Mouse (Mus musculus) fat pad, adult 2 months (tissue): ENCODE results near the gene Dlgap1.

Source experiments
- DNase-seq: peaks from one replicate; pipeline ENCODE4 v3.0.0-alpha.2; 2011; ENCODE audit warnings: low read depth, low spot score; ENCODE audit errors: extremely low read depth

Gene Dlgap1

DNA sequence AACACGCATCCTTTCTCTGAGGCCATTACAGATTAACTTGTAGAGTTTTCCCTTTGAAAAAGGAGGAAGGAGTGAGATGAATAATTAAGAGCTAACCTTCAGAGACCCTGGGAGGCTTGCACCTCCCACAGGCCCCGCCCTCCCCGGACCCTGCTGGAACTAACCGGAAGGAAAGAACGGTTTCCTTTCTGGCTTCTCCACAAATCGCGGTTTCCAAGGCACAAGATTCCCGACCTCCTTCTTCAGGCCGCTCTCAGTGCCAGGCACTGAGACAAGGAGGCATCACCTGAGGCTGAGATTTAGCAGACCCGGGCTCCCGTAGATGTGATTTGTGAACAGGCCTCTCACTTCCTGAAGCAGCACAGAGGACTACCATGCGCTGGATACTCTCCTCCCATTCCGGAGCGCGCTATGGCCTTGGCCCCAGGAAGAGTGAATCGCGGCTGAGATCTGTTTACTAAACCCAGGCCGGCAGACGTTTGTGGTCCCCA is 782.3 kb downstream of the Dlgap1 start:
- DNase-seq = no peak

DNA sequence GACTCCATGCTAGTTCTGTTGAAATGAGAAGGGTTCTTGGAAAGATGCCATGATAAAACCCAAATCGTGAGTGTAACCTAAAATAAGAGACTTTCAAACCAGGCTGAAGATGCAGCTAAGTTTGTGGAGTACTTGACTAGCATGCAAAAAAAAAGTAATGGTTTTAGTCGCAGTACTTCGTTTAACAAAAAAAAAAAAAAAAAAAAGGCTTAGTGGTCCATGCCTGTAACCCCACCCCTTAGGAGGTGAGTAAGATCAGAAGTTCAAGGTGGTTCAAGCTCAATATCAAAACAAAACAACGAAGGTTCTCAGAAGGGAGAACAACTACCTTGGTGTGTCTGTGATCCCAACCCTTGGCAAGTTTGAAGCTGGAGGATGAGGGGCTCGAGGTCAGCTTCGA is 782.8 kb downstream of the Dlgap1 start:
- DNase-seq = no peak

DNA sequence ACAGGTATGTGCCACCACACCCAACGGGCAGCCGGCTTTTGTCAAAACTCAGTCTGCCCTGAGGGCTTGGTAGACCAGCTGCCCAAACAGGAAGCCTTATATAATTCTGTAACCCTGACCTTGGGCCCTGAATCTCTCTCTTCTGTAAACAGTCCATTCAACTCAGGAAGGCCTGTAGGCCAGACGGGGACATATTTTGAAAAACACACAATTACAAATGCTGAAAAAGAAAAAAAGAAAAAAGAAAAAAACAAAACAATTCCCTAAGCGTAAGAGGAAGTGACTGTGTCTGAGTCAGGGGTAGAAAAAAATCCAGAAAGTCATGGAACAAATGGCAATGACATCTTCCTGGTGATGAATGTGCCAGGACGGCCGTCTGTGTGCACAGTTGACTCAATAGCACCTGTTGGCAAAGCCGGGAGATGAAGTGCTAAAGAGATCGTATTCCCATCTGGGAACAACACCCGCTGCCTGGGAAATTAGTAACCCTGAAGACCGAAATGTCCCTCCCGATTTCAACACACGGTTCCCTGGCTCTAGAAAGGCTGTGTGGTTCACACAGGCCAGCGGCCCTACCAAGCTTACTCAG is 784.7 kb downstream of the Dlgap1 start:
- DNase-seq = no peak

DNA sequence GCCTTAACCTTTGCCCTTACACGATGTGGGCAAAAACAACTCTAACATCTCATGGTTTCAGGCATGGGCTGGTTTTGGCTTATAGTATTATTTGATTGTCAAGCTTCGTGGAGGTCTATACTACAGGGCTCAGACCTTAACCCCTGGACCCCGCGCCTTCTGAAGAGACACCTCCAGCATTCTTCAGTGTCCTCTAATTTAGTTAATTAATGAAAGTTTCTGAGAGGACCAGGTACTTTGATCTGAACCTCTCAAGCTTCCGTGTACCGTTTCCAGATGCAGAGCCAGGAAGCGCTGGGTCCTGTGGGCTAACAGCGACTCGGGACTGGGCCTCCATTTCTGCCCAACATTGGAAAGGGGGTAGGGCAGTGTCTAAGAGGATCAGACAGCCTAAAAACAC is 785.2 kb downstream of the Dlgap1 start:
- DNase-seq = no peak

DNA sequence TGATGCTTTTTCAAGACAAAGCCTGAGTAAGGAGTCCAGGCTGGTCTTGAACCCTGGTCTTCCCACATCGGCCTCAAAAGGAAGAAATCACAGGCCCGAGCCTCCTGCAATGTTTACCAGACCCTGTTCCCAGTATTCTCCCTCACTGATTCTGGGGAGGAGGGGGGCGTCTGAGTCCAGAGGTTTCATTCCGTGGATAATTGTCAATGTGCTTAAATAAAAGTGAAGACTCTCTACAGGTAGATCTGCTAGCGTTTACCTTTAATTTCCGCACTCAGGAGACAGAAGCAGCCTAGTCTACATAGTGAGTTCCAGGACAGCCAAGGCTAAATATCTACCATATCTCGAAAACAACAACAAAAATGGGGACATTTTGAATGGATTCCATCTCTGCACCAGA is 785.8 kb downstream of the Dlgap1 start:
- no peak for DNase-seq

DNA sequence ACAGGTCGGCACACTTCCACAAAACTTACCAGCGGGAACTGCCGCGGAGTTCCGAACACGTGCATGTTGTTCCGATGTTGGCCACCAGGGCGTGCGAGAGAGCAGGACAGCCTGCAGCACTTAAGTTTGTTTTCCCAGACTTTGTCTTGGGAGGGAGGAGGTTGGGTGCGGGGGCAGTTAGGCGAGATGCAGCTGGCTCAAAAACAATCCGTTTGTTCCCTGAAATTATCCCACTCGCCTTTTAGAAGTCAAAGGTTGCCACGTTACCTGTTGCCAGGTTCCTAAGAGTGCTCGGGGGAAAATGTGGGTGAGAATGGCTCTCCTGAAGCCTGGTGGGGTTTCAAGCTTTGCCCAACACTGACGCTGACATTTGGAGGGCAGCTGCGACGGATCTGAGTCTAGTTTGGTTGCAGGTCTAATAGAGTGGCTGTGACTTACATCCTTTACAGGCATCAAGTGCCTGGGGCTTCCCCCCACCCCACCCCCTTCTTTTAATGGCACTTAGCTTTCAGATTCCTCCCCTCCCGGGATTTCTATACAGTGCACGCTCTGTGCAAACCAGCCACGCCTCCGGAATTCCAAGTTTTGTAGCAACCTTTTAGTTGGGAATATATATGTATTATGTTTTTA is 786.3 kb downstream of the Dlgap1 start:
- no peak for DNase-seq

DNA sequence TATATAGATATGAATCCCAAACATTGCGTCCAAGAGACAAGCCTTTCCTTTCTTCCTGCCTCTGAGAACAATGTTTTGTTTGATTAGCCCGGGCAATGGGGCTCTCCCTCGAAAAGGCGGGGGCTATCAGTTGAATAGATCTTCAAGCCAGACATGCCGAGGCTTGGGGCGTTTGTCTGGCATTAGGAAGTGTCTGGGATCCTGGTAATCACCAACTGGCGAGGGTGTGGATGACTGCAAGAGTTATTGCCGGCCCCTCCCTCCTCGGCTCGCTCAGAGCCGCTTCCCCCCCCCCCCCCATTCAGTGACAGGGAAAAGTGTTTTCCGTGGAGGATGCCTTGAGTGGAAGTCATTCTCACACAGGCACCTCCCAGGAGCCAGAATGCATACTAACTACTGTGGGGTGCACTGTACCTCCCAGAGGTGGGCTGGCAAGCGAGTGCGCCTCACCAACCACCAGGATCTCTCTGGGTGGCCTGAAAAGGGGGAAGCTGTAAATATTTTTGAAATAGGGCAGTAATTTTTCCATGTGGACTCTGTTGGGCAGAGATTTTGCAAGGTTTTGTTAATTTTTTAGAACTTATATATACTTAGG is 786.9 kb downstream of the Dlgap1 start:
- DNase-seq = no peak

DNA sequence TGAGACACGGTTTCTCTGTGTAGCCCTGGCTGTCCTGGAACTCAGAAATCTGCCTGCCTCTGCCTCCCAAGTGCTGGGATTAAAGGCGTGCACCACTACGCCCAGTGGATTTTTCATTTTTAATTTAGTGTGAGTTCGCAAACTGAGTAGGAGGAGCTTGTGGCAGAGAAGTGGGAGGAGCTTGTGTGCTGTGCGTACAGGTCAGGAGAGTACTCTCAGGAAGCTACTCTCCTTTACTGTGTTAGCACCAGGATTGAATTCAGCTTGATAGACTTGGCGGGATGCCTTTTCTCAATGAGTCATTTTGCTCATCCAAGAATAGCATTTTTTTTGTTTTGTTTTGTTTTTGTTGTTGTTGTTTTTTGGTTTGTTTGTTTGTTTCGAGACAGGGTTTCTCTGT is 793.1 kb downstream of the Dlgap1 start:
- DNase-seq = no peak

DNA sequence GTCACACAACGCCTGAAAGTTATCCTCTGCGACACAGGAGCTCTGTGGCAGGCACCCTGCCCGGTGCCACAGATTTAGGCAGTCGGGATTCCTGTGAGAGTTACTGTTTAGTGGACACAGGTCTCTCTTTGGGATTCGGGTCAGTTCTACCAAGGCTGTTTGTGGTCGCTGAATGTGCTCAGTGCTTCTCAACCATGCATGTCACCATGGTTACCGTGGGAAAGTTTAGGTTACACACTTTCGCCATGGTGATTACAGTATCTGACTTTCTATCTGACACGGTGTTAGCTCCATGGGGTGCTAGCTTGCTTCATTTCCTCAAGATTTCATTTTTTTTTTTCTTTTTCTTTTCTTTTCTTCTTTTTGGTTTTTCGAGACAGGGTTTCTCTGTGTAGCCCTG is 793.8 kb downstream of the Dlgap1 start:
- DNase-seq = no peak

DNA sequence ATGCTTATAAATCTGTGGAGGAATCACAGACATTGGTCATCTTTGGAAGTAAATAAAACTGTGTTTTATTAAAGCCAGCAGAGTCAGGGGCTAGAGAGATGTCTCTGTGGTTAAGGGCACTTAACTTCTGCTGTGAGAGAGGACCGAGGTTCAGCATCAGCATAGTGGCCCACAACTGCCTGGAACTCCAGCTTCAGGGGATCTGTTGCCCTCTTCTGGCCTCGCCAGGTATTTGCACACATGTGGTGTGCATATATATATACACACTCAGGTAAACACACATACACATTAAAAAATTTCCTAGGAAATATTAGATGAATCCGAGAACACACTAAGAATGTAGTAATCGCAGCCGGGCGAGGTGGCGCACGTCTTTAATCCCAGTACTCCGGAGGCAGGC is 796.5 kb downstream of the Dlgap1 start:
- no peak for DNase-seq

DNA sequence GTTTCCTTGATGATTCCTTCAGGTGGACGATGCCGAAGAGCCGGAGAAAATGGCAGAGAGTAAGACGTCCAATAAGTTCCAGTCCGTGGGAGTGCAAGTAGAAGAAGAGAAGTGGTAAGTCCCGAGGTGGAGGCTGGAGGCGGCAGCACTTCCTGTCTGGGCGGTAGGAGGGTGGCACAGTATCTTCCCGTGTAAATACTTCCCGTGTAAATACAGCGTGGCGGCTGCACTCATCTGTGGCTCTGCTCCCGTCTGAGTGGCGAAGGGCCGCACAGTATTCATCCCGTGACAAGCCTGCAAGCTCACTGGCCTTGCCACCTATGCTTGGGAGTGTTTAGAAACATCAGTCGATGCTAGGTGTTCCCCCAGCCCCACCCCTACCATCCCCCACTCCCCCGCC is 797.1 kb downstream of the Dlgap1 start:
- no peak for DNase-seq

DNA sequence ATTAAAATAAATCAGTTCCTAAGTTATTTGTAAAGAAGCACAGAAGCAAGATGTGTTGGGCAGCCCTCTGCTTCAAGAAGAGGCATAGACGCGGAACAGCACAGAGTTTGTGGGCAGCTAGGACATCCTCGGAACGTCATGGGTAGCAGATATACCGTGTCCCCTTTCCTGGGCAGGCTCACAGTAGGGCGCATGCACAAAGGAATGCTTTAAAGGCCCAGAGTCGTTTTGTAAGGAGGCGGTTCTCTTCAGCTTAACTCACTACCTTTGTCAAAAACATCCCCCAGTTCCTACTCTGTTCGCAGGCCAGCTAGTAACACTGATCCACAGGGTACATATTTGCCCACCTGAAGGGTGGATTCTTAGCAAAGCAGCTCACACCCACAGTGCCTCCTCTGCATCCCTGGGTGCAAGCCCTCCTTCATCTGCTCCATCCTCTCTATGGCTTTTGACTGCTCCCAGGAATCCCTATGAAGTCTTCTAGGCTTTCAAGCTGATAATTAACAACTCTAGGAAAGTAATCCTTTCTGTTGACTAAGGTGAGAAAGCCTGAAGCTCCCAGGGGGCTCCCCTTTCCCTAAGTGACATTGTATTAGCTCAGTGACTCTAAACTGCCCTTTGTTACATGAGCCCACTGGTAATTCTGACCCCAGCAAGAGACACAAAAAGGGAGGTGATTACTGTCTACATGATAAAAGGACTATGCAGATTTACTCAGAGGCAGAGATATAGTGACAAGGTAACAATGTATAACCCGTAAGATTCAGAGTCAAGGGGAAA is 803.4 kb downstream of the Dlgap1 start:
- no peak for DNase-seq

DNA sequence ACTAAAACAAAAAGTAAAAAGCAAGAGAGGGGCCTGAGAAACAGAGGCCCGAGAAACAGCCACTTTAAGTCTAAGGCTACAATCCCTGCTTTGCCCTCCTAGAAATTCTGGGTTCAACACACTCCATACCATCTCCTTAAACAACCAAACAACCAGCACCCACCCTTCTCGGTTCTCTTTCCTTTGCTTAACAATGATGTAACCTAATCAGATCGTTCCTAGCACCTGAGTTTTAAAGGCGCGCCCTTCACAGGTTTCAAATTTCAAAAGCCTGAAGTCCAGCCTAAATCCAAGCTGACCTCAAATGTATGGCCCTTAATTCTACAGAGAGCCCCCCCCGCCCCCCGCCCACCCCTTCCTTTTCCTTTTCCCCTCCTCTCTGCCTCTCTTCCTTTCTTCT is 810.9 kb downstream of the Dlgap1 start:
- no peak for DNase-seq

DNA sequence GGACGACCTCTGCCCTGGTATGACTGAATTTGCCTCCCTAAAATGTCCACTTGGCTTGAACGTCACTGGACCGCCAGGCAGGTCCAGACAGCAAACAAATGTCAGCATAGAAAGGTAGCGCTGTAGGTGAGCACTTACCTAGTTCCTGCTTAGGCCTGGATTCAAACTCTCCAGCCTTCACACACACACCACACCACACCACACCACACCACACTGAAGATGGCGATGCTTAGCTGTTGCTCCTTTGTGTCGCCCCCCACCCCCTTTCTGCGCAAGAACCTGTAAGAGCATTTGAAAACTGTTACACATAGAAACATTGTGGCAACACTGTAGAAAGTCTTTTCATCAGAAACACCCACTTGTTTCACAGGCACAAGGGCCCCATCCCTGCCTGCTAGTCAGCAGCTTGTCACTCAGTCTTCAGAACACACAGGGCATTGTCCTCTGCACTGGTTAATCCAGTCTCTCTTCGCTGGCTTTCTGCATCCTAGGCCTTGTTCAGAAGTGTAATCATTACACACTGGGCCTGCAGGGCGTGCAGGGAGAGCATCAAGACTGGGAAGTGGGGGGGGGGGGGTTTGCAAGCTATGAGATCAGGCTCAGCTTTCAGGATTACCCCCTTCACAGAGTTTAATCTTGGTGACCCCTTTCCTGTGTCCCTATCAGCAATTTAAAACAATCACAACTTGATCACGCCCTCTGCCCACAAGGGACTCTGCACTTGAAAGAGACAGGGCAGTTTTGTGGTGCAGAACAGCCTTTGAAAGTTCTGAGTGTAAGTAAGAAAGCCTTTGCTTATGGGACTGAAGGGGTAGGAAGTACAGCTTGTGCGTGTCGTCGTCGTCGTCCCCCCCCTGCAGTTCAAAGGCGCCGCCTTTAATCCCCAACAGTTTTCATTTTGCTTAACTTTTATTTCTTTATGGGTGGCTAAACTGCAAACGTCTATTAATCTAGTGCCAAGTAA is 812.1 kb downstream of the Dlgap1 start:
- no peak for DNase-seq

DNA sequence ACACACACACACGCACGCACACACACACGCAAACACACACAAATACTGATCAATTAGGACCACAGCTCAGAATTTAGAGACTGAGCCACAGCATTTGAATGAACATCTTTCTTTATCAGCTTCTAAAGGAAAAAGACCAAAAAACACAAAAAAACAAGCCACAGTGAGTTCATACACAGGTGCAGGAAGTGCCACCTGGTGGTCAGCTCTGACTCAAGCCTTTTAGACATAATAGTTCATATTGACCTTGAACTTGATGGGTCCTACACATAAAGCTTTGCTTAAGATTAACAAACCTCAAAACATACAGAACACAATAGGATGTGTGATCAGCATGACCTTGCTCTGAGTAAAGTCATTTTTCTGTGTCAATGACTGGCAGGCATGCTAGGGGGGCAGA is 814.4 kb downstream of the Dlgap1 start:
- DNase-seq = no peak

DNA sequence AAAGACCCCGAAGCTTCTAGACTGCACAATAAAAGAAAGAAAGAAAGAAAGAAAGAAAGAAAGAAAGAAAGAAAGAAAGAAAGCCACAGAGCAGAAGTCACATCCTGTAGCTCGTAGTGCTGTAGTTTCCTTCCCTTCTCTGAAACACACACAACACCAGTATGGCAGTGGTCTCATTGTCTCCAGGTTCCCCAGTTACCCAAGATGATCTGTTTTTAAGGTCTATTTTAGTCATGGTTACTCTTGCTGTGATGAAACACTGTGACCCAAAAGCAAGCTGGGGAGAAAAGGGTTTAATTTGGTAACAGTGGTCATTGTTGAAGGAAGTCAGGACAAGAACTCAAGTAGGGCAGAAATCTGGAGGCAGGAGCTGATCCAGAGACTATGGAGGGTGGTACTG is 818.5 kb downstream of the Dlgap1 start:
- no peak for DNase-seq

DNA sequence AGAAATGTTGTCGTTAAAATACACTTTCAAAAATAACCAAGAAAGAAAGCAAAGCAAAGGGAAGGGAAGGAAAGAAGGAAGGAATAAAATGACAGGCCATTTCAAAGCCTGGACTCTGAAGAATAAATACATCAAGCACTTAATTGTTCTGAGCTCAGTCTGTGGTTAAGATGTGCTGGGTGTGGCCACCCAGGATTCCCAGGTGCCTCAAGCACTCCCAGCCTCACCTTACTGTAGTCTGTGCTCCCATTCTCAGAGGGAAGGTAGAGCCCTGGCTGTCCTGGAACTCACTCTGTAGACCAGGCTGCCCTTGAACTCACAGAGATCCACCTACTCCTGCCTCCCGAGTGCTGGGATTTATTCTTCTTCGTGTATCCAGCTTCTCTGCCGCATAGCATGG is 821.9 kb downstream of the Dlgap1 start:
- no peak for DNase-seq

DNA sequence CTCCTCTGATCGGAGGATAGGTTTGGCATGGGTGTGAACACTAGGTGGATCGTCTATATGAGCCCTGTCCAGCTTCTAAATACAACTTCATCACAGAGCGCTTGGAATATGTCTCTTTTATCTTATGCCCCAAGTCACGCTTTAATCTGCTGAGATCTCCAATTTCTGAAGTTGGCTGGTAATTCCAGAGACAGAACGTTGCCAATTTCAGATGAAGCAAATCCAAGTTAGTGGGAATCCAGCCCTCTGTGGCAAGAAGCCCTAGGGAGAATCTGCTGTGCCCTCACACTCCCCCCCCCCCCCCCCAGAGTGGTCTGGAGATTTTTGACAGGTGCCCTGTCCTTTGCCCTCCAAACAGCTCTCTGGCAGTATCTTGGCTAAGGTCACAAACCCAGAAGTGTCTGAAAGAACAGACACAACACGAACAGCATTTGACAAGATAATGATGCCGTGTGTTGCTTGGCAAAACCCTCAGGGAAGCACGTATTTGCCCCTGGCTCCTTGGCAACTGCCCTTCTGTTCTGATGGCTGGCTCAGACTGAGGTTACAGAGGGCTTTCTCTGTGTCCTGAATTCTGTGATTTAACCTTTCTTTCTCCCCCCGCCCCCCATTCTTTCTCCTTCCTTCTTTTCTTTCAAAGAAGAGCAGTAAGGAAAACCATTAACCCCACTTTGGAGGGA is 822.9 kb downstream of the Dlgap1 start:
- DNase-seq = no peak

DNA sequence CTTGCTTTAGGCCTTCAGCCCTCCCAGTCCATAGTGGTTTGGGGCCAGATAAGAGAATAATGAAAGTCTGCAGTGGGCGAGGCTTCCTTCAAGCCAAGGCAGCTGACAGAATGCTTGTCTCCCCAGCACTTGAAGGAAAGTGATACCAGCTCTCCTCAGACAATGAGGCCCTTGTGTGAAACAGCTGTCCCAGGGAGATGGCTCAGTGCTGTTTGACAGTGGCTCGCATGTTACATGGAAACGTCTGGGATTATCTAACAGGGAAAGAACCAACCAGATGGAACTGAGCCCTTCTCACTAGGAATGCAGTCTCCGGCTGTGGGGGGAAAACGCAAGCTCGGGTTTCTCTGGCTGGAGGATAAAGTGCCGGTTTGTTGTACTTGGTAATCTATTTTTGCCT is 825.4 kb downstream of the Dlgap1 start:
- no peak for DNase-seq

DNA sequence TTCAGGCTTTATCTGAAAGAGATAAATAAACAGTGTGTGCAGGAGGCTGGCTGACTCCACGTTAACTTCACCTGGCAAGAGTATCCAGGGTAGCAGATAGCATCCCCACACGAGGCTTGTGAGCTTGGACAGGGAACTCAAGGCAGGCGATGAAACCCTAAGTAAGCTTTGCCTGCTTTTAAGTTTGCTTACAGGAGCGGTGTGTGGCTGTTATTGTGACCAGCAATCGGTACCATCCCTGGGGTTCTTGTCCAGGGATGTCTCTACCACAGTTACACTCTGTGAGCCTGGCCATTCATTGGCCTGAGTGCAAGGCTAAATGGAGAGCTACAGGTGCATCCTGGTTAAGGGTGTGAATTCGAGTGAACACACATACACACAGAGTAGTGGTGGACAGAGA is 825.8 kb downstream of the Dlgap1 start:
- no peak for DNase-seq
